Mouse (Mus musculus) CH12.LX (cell line): ENCODE data around the gene Ube2j2. TPM values are rescaled to one million over a fixed set of nuclear protein-coding genes. Genes with fewer than 3 reads are reported as not detected.

Experiments
- DNase-seq: peaks from one replicate; pipeline ENCODE4 v3.0.0-alpha.2; 2013; ENCODE audit errors: extremely low read depth
- H3K27ac ChIP-seq: 2 replicates; pipeline ENCODE4 v1.5.1; 2012; ENCODE audit warnings: low read depth, mild to moderate bottlenecking, control low read depth, moderate library complexity; ENCODE audit not compliant: insufficient read depth
- H3K27me3 ChIP-seq: replicated peaks from 2 replicates; pipeline ENCODE3; 2012; ENCODE audit warnings: inconsistent platforms
- H3K36me3 ChIP-seq, 2 experiments: replicated peaks in 1 of 2; 2 replicates each; pipeline versions ENCODE3 to v1.6.1; 2012; ENCODE audit warnings: inconsistent platforms in 1 of 2, low read length in 1 of 2, mild to moderate bottlenecking in 1 of 2, mixed read lengths in 1 of 2, moderate library complexity in 1 of 2; ENCODE audit not compliant: control insufficient read depth in 1 of 2, insufficient read depth in 1 of 2
- H3K4me1 ChIP-seq, 2 experiments: 2 replicates each; pipeline ENCODE4 v1.6.1; 2012; ENCODE audit warnings: inconsistent platforms in 1 of 2, moderate library complexity in 1 of 2; ENCODE audit not compliant: insufficient read depth in 2 of 2, control insufficient read depth in 1 of 2
- H3K4me2 ChIP-seq: 2 replicates; pipeline ENCODE4 v1.6.1; 2012; ENCODE audit warnings: low read depth, mild to moderate bottlenecking, control low read depth; ENCODE audit not compliant: poor library complexity, insufficient read depth, severe bottlenecking
- H3K4me3 ChIP-seq, 3 experiments: fragments of 150-350 bp in 1 of 3; sonication (generic) in 1 of 3; replicated peaks in 1 of 3; 2 replicates each; pipeline versions ENCODE3 to v1.5.1; 2011 to 2012; ENCODE audit warnings: low read depth in 2 of 3, low read length in 2 of 3, mild to moderate bottlenecking in 2 of 3, moderate library complexity in 2 of 3, control low read depth in 1 of 3, improper control_type of control experiment in 1 of 3, inconsistent platforms in 1 of 3, mixed read lengths in 1 of 3; ENCODE audit not compliant: poor library complexity in 1 of 3
- H3K79me2 ChIP-seq: replicated peaks from 2 replicates; pipeline ENCODE4 v1.6.1; 2012; ENCODE audit warnings: mild to moderate bottlenecking, moderate library complexity; ENCODE audit not compliant: control insufficient read depth, poor library complexity, insufficient read depth, severe bottlenecking; ENCODE audit errors: extremely low read depth
- H3K9ac ChIP-seq: 2 replicates; pipeline ENCODE4 v1.6.1; 2012; ENCODE audit warnings: low read depth, mild to moderate bottlenecking, control low read depth, moderate library complexity; ENCODE audit not compliant: insufficient read depth
- H3K9me3 ChIP-seq: replicated peaks from 2 replicates; pipeline ENCODE3; 2012; ENCODE audit warnings: low read length, inconsistent platforms, mixed read lengths
- CHD1 ChIP-seq: IDR thresholded peaks from 2 replicates; pipeline ENCODE4 v1.6.1; 2012; ENCODE audit warnings: low read depth, low read length, improper control_type of control experiment, inconsistent platforms
- CTCF ChIP-seq, 2 experiments: IDR thresholded peaks in 1 of 2; conservative IDR thresholded peaks in 1 of 2; 2 replicates each; pipeline ENCODE4 v1.5.1; 2011 to 2012; ENCODE audit warnings: low read depth in 2 of 2, low read length in 2 of 2, improper control_type of control experiment in 1 of 2, inconsistent platforms in 1 of 2, mild to moderate bottlenecking in 1 of 2, moderate library complexity in 1 of 2
- EP300 ChIP-seq: IDR thresholded peaks from 2 replicates; pipeline ENCODE4 v1.6.1; 2011; ENCODE audit warnings: low read length, improper control_type of control experiment
- ETS1 ChIP-seq: conservative IDR thresholded peaks from 2 replicates; pipeline ENCODE4 v1.6.1; 2012; ENCODE audit warnings: low read depth, mild to moderate bottlenecking, inconsistent platforms, low read length, improper control_type of control experiment, moderate library complexity
- JUN ChIP-seq: IDR thresholded peaks from 2 replicates; pipeline ENCODE4 v1.6.1; 2011; ENCODE audit warnings: low read depth, mild to moderate bottlenecking, low read length, improper control_type of control experiment, moderate library complexity; ENCODE audit not compliant: insufficient read depth
- JUND ChIP-seq: conservative IDR thresholded peaks from 2 replicates; pipeline ENCODE4 v1.6.1; 2011; ENCODE audit warnings: low read depth, low read length, improper control_type of control experiment
- MEF2A ChIP-seq: IDR thresholded peaks from 2 replicates; pipeline ENCODE4 v1.6.1; 2014; ENCODE audit warnings: low read depth, mild to moderate bottlenecking, inconsistent platforms, low read length, improper control_type of control experiment, borderline replicate concordance
- MXI1 ChIP-seq: IDR thresholded peaks from 2 replicates; pipeline ENCODE4 v1.6.1; 2011; ENCODE audit warnings: mild to moderate bottlenecking, low read depth, low read length, improper control_type of control experiment
- MYC ChIP-seq: IDR thresholded peaks from 2 replicates; pipeline ENCODE4 v1.6.1; 2011; ENCODE audit warnings: low read depth, mild to moderate bottlenecking, improper control_type of control experiment, low read length
- NELFE ChIP-seq: IDR thresholded peaks from 2 replicates; pipeline ENCODE4 v1.6.1; 2011; ENCODE audit warnings: low read depth, low read length, improper control_type of control experiment
- POLR2AphosphoS2 ChIP-seq: IDR thresholded peaks from 2 replicates; pipeline ENCODE4 v1.6.1; 2011; ENCODE audit warnings: low read depth, low read length, improper control_type of control experiment
- RAD21 ChIP-seq: IDR thresholded peaks from 2 replicates; pipeline ENCODE4 v1.6.1; 2011; ENCODE audit warnings: low read depth, mild to moderate bottlenecking, low read length, improper control_type of control experiment, moderate library complexity
- RCOR1 ChIP-seq: conservative IDR thresholded peaks from 2 replicates; pipeline ENCODE4 v1.6.1; 2012; ENCODE audit warnings: low read depth, mild to moderate bottlenecking, inconsistent platforms, low read length, improper control_type of control experiment
- SIN3A ChIP-seq: IDR thresholded peaks from 2 replicates; pipeline ENCODE4 v1.6.1; 2012; ENCODE audit warnings: low read length, improper control_type of control experiment, inconsistent platforms
- TBP ChIP-seq: conservative IDR thresholded peaks from 2 replicates; pipeline ENCODE4 v1.6.1; 2011; ENCODE audit warnings: low read depth, low read length, improper control_type of control experiment
- TCF12 ChIP-seq: IDR thresholded peaks from 2 replicates; pipeline ENCODE4 v1.6.1; 2014; ENCODE audit warnings: low read depth, mild to moderate bottlenecking, inconsistent platforms, low read length, improper control_type of control experiment
- USF1 ChIP-seq: IDR thresholded peaks from 2 replicates; pipeline ENCODE4 v1.6.1; 2014; ENCODE audit warnings: low read depth, mild to moderate bottlenecking, inconsistent platforms, low read length, improper control_type of control experiment
- USF2 ChIP-seq: conservative IDR thresholded peaks from 2 replicates; pipeline ENCODE4 v1.6.1; 2011; ENCODE audit warnings: low read depth, low read length, improper control_type of control experiment
- ZNF384 ChIP-seq: IDR thresholded peaks from 2 replicates; pipeline ENCODE4 v1.6.1; 2012; ENCODE audit warnings: low read depth, low read length, improper control_type of control experiment, inconsistent platforms
- dilution Hi-C: fragments of 300-500 bp; cut with MboI; formaldehyde crosslinking; loops from 2 replicates; pipeline ENCODE4 v1.14.3; 2020; ENCODE audit warnings: low sequenced_read_pairs; ENCODE audit not compliant: extremely low pct_unique_long_range_greater_than_20kb, extremely low pct_ligation_motif_present
- in situ Hi-C: fragments of 300-500 bp; cut with MboI; formaldehyde crosslinking; loops from 3 replicates; pipeline ENCODE4 v1.14.3; 2019; ENCODE audit warnings: low sequenced_read_pairs, low pct_ligation_motif_present, low pct_unique_long_range_greater_than_20kb, mixed read lengths
- polyA plus RNA-seq: library from polyadenylated mRNA; unstranded; fragments of >175 nt; gene quantifications from 2 replicates; pipeline ENCODE4 v1.2.1, GENCODE M21; 2012; ENCODE audit warnings: low read depth; ENCODE audit not compliant: insufficient read length
- total RNA-seq, 2 experiments: library from RNA; depleted of rRNA; stranded (reverse); fragments of 300-350 nt in 1 of 2; fragments of >200 nt in 1 of 2; gene quantifications; 2 replicates each; pipeline ENCODE4 v1.2.3; 2012 to 2014

Ube2j2 gene
- total and polyA plus RNA-seq, 3 experiments = 73.5 to 144 (median 137) TPM

- TF ChIP-seq ETS1 = no peak
- no peak for TF ChIP-seq MYC
- no peak for TF ChIP-seq MXI1
- TF ChIP-seq USF1 = peak; percentile 98
- peak; percentile 73 for TF ChIP-seq TBP
- TF ChIP-seq USF2 = peak; percentile 96
Observed at GRCm38 (mm10) chr4:155992906-155993547, 49.4 kb downstream of the Ube2j2 start (continued).

DNA sequence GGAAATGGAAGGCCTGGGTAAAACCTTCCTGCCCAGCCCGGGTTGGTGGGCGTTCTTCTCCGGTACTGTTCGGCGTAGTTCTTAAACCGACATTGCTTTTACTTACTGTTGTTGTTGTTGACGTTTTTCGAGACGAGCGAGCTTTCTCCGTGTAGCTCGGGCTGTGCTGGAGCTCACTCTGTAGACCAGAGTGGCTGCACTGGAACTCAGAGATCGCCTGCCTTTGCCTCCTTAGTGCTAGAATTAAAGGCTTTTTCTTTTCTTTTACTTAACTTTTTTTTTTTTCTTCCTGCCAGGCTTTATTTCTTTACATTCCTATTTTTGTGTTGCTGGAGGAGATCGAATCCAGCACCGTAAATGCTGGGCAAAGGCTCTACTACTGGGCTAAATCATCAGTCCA lies 50.0 kb downstream of the Ube2j2 start:
- Histone ChIP-seq H3K27me3 (no peaks in the 10 kb centered on the region), H3K4me3 (peak overlapping the region; percentile 81 to 99 (median 89)), H3K4me2 (peak overlapping the region; percentile 69), H3K27ac (peak overlapping the region; percentile 85), H3K36me3 (peaks cover 24 to 50% of the 10 kb centered on the region in 2 experiments), H3K4me1 (peaks cover 11 to 41% of the 10 kb centered on the region in 2 experiments), H3K9me3 (peaks cover 4% of the 10 kb centered on the region), H3K9ac (peak overlapping the region; percentile 84), H3K79me2 (peaks cover 48% of the 10 kb centered on the region)
- in situ Hi-C loops (no loop called here), dilution Hi-C loops (no loop called here)
- TF ChIP-seq MEF2A (no peak), MXI1 (no peak; the same call in 1 of the 2 replicates), ZNF384 (no peak), POLR2AphosphoS2 (no peak), RCOR1 (no peak), USF2 (no peak), TCF12 (no peak), TBP (no peak)
- no peak for DNase-seq

DNA sequence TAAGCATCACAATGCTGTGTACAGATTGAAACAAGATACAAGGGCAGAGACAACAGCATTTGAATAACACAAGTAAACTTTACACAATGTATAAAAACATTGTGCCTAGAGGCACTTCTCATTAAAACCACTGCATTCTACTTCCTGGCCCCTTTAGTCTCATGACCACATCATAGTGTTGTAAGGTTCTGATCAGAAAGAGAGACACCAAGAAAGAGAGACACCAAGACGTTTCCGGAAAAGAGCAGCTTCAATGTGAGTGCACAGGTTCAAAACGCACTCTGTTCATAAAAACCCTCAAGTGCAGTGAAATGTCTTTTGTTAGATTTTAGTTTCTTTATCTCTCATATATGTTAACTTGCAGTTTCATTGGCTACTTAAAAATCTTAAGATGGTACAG lies 60.5 kb downstream of the Ube2j2 start:
- no peak for TF ChIP-seq MEF2A
- no peak for TF ChIP-seq JUND
- TF ChIP-seq CTCF (conservative IDR thresholded peaks at IDR 0.05 in 1 of 2, IDR thresholded peaks at IDR 0.05 in 1 of 2; ENCODE audit: low read depth in 2 of 2, low read length in 2 of 2) = no peak
- TF ChIP-seq NELFE = no peak
- TF ChIP-seq RAD21 = no peak
- TF ChIP-seq SIN3A = no peak
- no peak for TF ChIP-seq POLR2AphosphoS2
- TF ChIP-seq ETS1 = no peak
- no peak for TF ChIP-seq ZNF384
- TF ChIP-seq CHD1 = no peak
- no peak for TF ChIP-seq JUN
- TF ChIP-seq MYC = no peak
- no peak for TF ChIP-seq EP300
- TF ChIP-seq, all 38 proteins: peak for 0
- peaks cover 3 to 14% of the 10 kb centered on the region in 2 experiments; a peak in 3 of 4 replicates for H3K4me1 ChIP-seq
- peaks cover 79 to 90% of the 10 kb centered on the region in 2 experiments for H3K36me3 ChIP-seq
- no peaks in the 10 kb centered on the region; the same call in 1 of the 2 replicates for H3K79me2 ChIP-seq
- H3K27ac ChIP-seq = no peak overlapping the region
- H3K4me2 ChIP-seq = no peak overlapping the region
- dilution Hi-C loops (no loop called here), in situ Hi-C loops (no loop called here)
- H3K9ac ChIP-seq = no peak overlapping the region
- H3K9me3 ChIP-seq = no peaks in the 10 kb centered on the region
- no peak for DNase-seq
- no peaks in the 10 kb centered on the region for H3K27me3 ChIP-seq
- no peak overlapping the region for H3K4me3 ChIP-seq
